Mouse (Mus musculus) hindbrain, postnatal 0 days (tissue): ENCODE measurements around the gene Rpl27a. TPM values are rescaled to one million over a fixed set of nuclear protein-coding genes. Genes with fewer than 3 reads are reported as not detected.

Experiments used
- ATAC-seq: fragments of 200-750 bp; cut with Nextera tagmentation; 2 replicates; pipeline ENCODE4 v1.8.0; 2017; ENCODE audit warnings: mild to moderate bottlenecking, moderate TSS enrichment, moderate library complexity
- DNase-seq: peaks from one replicate; pipeline ENCODE4 v3.0.0-alpha.2; 2015; ENCODE audit warnings: low spot score
- H3K27ac ChIP-seq: fragments of 300-500 bp; sonication (generic); 2 replicates; pipeline ENCODE4 v1.5.1; 2014; ENCODE audit warnings: mild to moderate bottlenecking
- H3K27me3 ChIP-seq: fragments of 300-500 bp; sonication (generic); 2 replicates; pipeline ENCODE4 v1.6.1; 2014; ENCODE audit warnings: low read length, mixed read lengths; ENCODE audit not compliant: insufficient read depth
- H3K36me3 ChIP-seq: fragments of 300-500 bp; sonication (generic); 2 replicates; pipeline ENCODE4 v1.6.1; 2014; ENCODE audit warnings: low read length, mixed read lengths; ENCODE audit not compliant: insufficient read depth
- H3K4me1 ChIP-seq: fragments of 300-500 bp; sonication (generic); 2 replicates; pipeline ENCODE4 v1.6.1; 2014; ENCODE audit warnings: antibody characterized with exemption, low read length, mixed read lengths; ENCODE audit not compliant: insufficient read depth
- H3K4me2 ChIP-seq: fragments of 300-500 bp; sonication (generic); 2 replicates; pipeline ENCODE4 v1.6.1; 2014; ENCODE audit warnings: low read depth, mild to moderate bottlenecking, low read length, moderate library complexity, mixed read lengths
- H3K4me3 ChIP-seq: fragments of 300-500 bp; sonication (generic); 2 replicates; pipeline ENCODE4 v1.5.1; 2014; ENCODE audit warnings: low read length
- H3K9ac ChIP-seq: fragments of 300-500 bp; sonication (generic); replicated peaks from 2 replicates; pipeline ENCODE4 v1.6.1; 2014; ENCODE audit warnings: mild to moderate bottlenecking, low read length, moderate library complexity, mixed read lengths
- H3K9me3 ChIP-seq: fragments of 300-500 bp; sonication (generic); 2 replicates; pipeline ENCODE4 v1.6.1; 2016; ENCODE audit warnings: low read length, mixed read lengths
- CTCF ChIP-seq: IDR thresholded peaks from 2 replicates; pipeline ENCODE4 v1.5.1; 2016; ENCODE audit warnings: antibody characterized with exemption, control low read depth, low read depth
- WGBS: fragments of 180-500 bp; shearing (Covaris S2); extraction: QIAGEN DNeasy Blood & Tissue Kit; methylation state at CpG from one replicate; pipeline ENCODE4 v1.1.7; 2014; 5-methylcytosine and 5-hydroxymethylcytosine counted together
- microRNA-seq, 2 experiments: library from miRNA; unstranded; fragments of <30 nt; microRNA quantifications; one replicate each; pipeline ENCODE4; 2016
- polyA plus RNA-seq: library from polyadenylated mRNA; unstranded; fragments of >200 nt; fragmentation: Nextera tagmentation; extraction: Ambion mirVana; gene quantifications from 2 replicates; pipeline ENCODE4 v1.2.1, GENCODE M21; 2015
- total RNA-seq: library from RNA; depleted of rRNA; stranded (reverse); fragments of >200 nt; gene quantifications from 2 replicates; pipeline ENCODE4 v1.2.3, GENCODE M21; 2014; rRNA removed

Rpl27a gene
- total and polyA plus RNA-seq, 2 experiments from 2014 or later = 100 to 337 TPM

DNA sequence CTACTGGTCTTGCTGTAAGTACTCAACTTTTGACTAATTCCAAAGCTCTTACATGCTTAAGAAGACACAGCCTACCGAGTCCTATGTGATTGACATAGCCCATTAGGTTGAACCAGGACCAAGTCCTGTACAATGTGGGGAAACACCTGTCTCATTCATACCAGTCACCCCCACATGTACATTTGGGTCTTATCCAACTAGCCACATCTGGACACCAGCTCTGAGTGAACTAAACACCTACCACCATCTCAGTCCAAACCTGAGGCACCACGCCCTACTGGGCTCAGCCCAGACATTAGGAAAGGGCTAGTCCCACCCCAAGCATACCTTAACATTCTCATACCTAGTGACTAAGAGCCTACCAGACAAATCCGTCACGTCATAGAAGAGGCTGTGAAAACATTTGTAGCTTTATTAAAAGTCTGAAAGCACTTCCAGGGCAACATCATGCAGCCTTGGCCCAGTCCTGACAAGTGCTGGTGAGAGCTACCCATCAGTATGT is 49.5 kb downstream of the Rpl27a start:
- no peak for DNase-seq
- no peaks in the 10 kb centered on the region for H3K4me1 ChIP-seq
- WGBS = 95% methylated on average over 4 of the region's 4 CpGs
- no peak overlapping the region for H3K9ac ChIP-seq
- ATAC-seq = no peak
- TF ChIP-seq CTCF = no peak
- H3K27me3 ChIP-seq = no peaks in the 10 kb centered on the region
- H3K4me3 ChIP-seq = no peak overlapping the region
- no peak overlapping the region for H3K27ac ChIP-seq
- H3K36me3 ChIP-seq = no peaks in the 10 kb centered on the region
- H3K4me2 ChIP-seq = no peak overlapping the region
- H3K9me3 ChIP-seq = no peaks in the 10 kb centered on the region

Small RNA genes within 50 kb of the gene (microRNA-seq; reads per million reads assigned to microRNA genes)
- gene Gm47284 = 0 reads per million in 2 experiments

Other genes with a start within 250 kb of the Rpl27a start
- 3.3 and 4.5 TPM in 2 replicates for gene Stk33, start 80.1 kb upstream of the Rpl27a start, total RNA-seq
- gene Stk33, start 80.1 kb upstream of the Rpl27a start, polyA plus RNA-seq = 4.6 and 6.2 TPM in 2 replicates
- gene Trim66, start 11.0 kb upstream of the Rpl27a start, total RNA-seq = 2.9 and 4.5 TPM in 2 replicates
- 0.61 and 0.73 TPM in 2 replicates for gene Trim66, start 11.0 kb upstream of the Rpl27a start, polyA plus RNA-seq
- 29.7 and 34.0 TPM in 2 replicates for gene St5, start 184.5 kb downstream of the Rpl27a start, total RNA-seq
- gene St5, start 184.5 kb downstream of the Rpl27a start, polyA plus RNA-seq = 21.0 and 21.2 TPM in 2 replicates
- gene Akip1, start 184.5 kb downstream of the Rpl27a start, total RNA-seq = 1.5 and 9.9 TPM in 2 replicates
- gene Akip1, start 184.5 kb downstream of the Rpl27a start, polyA plus RNA-seq = 15.9 and 16.7 TPM in 2 replicates
- gene BC051019, start 204.7 kb downstream of the Rpl27a start, total RNA-seq = 0.68 TPM in 1 of 2 replicates, not detected in the other
- 0.63 and 0.67 TPM in 2 replicates for gene BC051019, start 204.7 kb downstream of the Rpl27a start, polyA plus RNA-seq
- not detected in 2 replicates for gene Ascl3, start 212.6 kb downstream of the Rpl27a start, total RNA-seq
- gene Ascl3, start 212.6 kb downstream of the Rpl27a start, polyA plus RNA-seq = 0.44 TPM in 1 of 2 replicates, not detected in the other
- gene Tmem9b, start 233.7 kb downstream of the Rpl27a start, total RNA-seq = 224 and 308 TPM in 2 replicates
- 159 and 163 TPM in 2 replicates for gene Tmem9b, start 233.7 kb downstream of the Rpl27a start, polyA plus RNA-seq